Mouse (Mus musculus): ENCODE data around the gene Plcz1.

- TF ChIP-seq POLR2A (IDR thresholded peaks at IDR 0.05; ENCODE audit: control insufficient read depth, low read depth, low read length) (no peak), CTCF (IDR thresholded peaks at IDR 0.05; ENCODE audit: control insufficient read depth, insufficient read depth, insufficient replicate concordance, low read depth, low read length) (no peak)
Measured at GRCm38 (mm10) chr6:140069177-140069576, 27.9 kb upstream of the Plcz1 start.

Measured in testis, adult 2 months (tissue).